Mouse (Mus musculus): ENCODE results near the gene Col16a1.

- TF ChIP-seq POLR2A (IDR thresholded peaks at IDR 0.05; ENCODE audit: borderline replicate concordance, low read depth, low read length) = no peak
- TF ChIP-seq CTCF (IDR thresholded peaks at IDR 0.05; ENCODE audit: low read depth, low read length) = no peak
Measured at GRCm38 (mm10) chr4:130123020-130123419, 75.4 kb downstream of the Col16a1 start.

Measured in bone marrow macrophage, adult 2 months (primary cell).